Mouse (Mus musculus): Measurements from ENCODE around the gene Srpr.

Srpr gene

GRCm38 (mm10) chr9:35204421-35204820 lies 4.4 kb downstream of the Srpr start:
- H3K36me3 ChIP-seq (ENCODE audit: control insufficient read depth, insufficient read depth, low read length, poor library complexity, severe bottlenecking) = peaks cover 9% of the 10 kb centered on the region
- no peak for DNase-seq (ENCODE audit: low read depth, low spot score)
- H3K27me3 ChIP-seq (ENCODE audit: control insufficient read depth, insufficient read depth, low read length, poor library complexity, severe bottlenecking) = no peaks in the 10 kb centered on the region

GRCm38 (mm10) chr9:35210542-35211474 lies 10.8 kb downstream of the Srpr start, which contains the start of gene Foxred1:
Foxred1 (minus strand) TSS chr9:35211055.
- H3K36me3 ChIP-seq (ENCODE audit: control insufficient read depth, insufficient read depth, low read length, poor library complexity, severe bottlenecking) = peaks cover 10% of the 10 kb centered on the region

GRCm38 (mm10) chr9:35211573-35212511 lies 11.9 kb downstream of the Srpr start:
- no peak for DNase-seq (ENCODE audit: low read depth, low spot score)
- H3K36me3 ChIP-seq (ENCODE audit: control insufficient read depth, insufficient read depth, low read length, poor library complexity, severe bottlenecking) = peaks cover 8% of the 10 kb centered on the region

More at GRCm38 (mm10) chr9:35210542-35211474, 10.8 kb downstream of the Srpr start, which contains the start of gene Foxred1:
- no peaks in the 10 kb centered on the region for H3K27me3 ChIP-seq (ENCODE audit: control insufficient read depth, insufficient read depth, low read length, poor library complexity, severe bottlenecking)
- DNase-seq (ENCODE audit: low read depth, low spot score) = peak; percentile 100

GRCm38 (mm10) chr9:35217963-35218362 lies 18.0 kb downstream of the Srpr start:
- H3K36me3 ChIP-seq (ENCODE audit: control insufficient read depth, insufficient read depth, low read length, poor library complexity, severe bottlenecking) = peaks cover 4% of the 10 kb centered on the region; the same call in 1 of the 2 replicates
- DNase-seq (ENCODE audit: low read depth, low spot score) = no peak
- H3K27me3 ChIP-seq (ENCODE audit: control insufficient read depth, insufficient read depth, low read length, poor library complexity, severe bottlenecking) = no peaks in the 10 kb centered on the region

More at GRCm38 (mm10) chr9:35211573-35212511, 11.9 kb downstream of the Srpr start:
- no peaks in the 10 kb centered on the region for H3K27me3 ChIP-seq (ENCODE audit: control insufficient read depth, insufficient read depth, low read length, poor library complexity, severe bottlenecking)

DNA sequence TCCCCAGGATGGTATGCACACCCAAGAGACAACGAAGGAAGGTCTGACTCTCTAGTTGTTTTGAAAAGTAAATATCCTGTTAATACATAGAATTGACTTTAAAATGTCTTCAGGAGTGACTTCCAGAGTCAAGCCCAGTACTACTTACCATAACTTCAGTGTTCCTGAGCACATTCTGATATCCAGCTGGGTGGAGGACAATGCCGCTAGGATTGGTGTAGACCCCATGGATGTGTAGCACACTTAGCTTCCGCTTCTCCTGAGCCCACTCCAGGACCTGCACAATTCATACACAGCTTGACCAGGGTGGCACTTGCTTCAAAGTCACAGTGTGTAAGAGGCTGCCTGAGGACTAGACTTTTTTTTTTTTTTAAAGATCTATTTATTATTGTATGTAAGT lies 23.5 kb downstream of the Srpr start:
- H3K27me3 ChIP-seq (ENCODE audit: control insufficient read depth, insufficient read depth, low read length, poor library complexity, severe bottlenecking) = no peaks in the 10 kb centered on the region
- DNase-seq (ENCODE audit: low read depth, low spot score) = no peak
- no peaks in the 10 kb centered on the region for H3K36me3 ChIP-seq (ENCODE audit: control insufficient read depth, insufficient read depth, low read length, poor library complexity, severe bottlenecking)

DNA sequence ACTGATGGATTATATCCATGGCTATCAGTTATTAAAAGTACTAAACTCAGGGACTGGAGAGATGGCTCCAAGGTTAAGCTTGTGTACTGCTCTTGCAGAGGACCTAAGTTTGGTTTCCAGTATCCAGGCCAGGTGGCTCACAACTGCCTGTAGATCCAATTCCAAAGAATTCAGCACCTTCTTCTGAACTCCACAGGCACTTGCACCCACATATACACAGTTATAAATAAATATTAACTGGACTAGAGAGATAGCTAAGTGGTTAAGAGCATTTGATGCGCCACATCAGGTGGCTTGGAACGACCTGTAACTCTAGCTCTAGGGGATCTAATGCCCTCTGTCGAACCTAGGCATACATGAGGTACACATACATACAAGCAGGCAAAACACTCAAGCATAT lies 28.7 kb downstream of the Srpr start:
- no peak for DNase-seq (ENCODE audit: low read depth, low spot score)
- peaks cover 2% of the 10 kb centered on the region; the same call in 1 of the 2 replicates for H3K36me3 ChIP-seq (ENCODE audit: control insufficient read depth, insufficient read depth, low read length, poor library complexity, severe bottlenecking)
- no peaks in the 10 kb centered on the region for H3K27me3 ChIP-seq (ENCODE audit: control insufficient read depth, insufficient read depth, low read length, poor library complexity, severe bottlenecking)

- no peak for DNase-seq (ENCODE audit: low read depth, low spot score)
- no peaks in the 10 kb centered on the region for H3K27me3 ChIP-seq (ENCODE audit: control insufficient read depth, insufficient read depth, low read length, poor library complexity, severe bottlenecking)
- H3K36me3 ChIP-seq (ENCODE audit: control insufficient read depth, insufficient read depth, low read length, poor library complexity, severe bottlenecking) = peaks cover 7% of the 10 kb centered on the region; the same call in 1 of the 2 replicates
These were observed 36.0 kb downstream of the Srpr start for GRCm38 (mm10) chr9:35235996-35236395.

DNA sequence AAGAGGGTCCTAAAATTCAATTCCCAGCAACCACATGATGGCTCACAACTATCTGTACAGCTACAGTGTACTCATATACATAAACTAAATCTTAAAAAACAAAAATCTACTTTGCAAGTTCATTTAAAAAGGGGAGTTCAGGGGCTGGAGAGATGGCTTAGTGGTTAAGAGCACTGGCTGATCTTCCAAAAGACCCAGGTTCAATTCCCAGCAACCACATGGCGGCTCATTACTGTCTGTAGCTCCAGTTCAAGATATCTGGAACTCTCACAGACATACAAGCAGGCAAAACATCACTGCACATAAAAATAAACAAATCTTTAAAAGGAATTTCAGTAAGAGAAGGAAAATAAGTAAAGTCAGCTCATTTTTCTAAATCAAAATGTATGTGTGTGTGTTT lies 38.4 kb downstream of the Srpr start:
- Histone ChIP-seq H3K27me3 (ENCODE audit: control insufficient read depth, insufficient read depth, low read length, poor library complexity, severe bottlenecking) (no peaks in the 10 kb centered on the region), H3K36me3 (ENCODE audit: control insufficient read depth, insufficient read depth, low read length, poor library complexity, severe bottlenecking) (peaks cover 5% of the 10 kb centered on the region; the same call in 1 of the 2 replicates)
- no peak for DNase-seq (ENCODE audit: low read depth, low spot score)

DNA sequence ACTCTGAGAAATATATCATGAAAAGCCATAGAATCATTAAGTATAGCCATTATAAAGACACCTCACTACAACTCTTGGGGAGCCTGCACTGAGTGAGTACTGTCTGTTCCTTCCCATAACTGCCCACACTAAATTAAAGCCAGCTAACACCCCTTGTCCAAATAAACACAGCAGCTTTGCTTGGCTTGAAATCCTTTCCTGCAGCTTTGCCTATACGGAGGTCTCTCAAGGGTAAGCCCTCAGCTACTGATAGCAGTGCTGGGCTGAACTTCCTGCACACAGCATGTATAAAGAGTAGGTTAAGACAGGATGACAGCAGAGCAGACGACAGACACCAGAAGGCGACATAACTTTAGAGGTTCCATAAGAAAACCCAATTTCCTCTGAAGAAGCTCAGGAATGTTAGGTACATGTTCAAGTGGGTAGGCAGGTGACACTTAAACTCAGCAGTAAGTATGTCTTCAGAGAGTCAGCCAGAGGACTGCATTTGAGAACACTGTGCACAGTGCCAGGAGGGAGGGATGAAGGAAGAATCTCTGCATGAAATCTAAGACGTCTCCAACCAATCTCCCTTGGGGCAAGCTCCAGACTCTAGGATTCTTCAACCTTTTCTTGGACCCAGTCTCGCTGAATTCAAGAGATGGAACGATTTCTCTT lies 39.1 kb downstream of the Srpr start:
- Histone ChIP-seq H3K36me3 (ENCODE audit: control insufficient read depth, insufficient read depth, low read length, poor library complexity, severe bottlenecking) (peaks cover 5% of the 10 kb centered on the region; the same call in 1 of the 2 replicates), H3K27me3 (ENCODE audit: control insufficient read depth, insufficient read depth, low read length, poor library complexity, severe bottlenecking) (no peaks in the 10 kb centered on the region)
- DNase-seq (ENCODE audit: low read depth, low spot score) = no peak

GRCm38 (mm10) chr9:35239734-35240133 lies 39.8 kb downstream of the Srpr start:
- H3K27me3 ChIP-seq (ENCODE audit: control insufficient read depth, insufficient read depth, low read length, poor library complexity, severe bottlenecking) = no peaks in the 10 kb centered on the region
- DNase-seq (ENCODE audit: low read depth, low spot score) = peak; percentile 28

DNA sequence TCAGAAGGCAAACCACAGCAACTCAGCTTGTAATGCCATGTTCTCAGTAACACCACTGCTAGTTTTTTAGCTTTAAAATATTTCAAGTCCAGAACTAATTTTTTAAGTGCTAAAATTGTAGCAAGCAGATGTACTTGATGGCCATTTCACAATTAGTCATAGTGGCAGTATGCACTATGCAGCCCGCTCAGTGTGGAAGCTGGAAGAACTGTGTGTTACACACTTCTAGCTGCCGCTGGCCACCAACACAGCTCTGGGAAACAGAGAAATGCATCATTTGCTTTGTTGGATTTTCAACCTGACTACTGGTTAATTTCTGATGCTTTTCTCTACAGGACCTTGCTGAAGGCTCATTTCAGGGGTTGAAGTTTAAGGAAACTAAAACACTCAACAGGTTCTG lies 47.4 kb downstream of the Srpr start:
- no peak for DNase-seq (ENCODE audit: low read depth, low spot score)
- H3K36me3 ChIP-seq (ENCODE audit: control insufficient read depth, insufficient read depth, low read length, poor library complexity, severe bottlenecking) = no peaks in the 10 kb centered on the region
- H3K27me3 ChIP-seq (ENCODE audit: control insufficient read depth, insufficient read depth, low read length, poor library complexity, severe bottlenecking) = no peaks in the 10 kb centered on the region

More at GRCm38 (mm10) chr9:35239734-35240133, 39.8 kb downstream of the Srpr start:
- H3K36me3 ChIP-seq (ENCODE audit: control insufficient read depth, insufficient read depth, low read length, poor library complexity, severe bottlenecking) = no peaks in the 10 kb centered on the region

- Histone ChIP-seq H3K36me3 (ENCODE audit: control insufficient read depth, insufficient read depth, low read length, poor library complexity, severe bottlenecking) (no peaks in the 10 kb centered on the region), H3K27me3 (ENCODE audit: control insufficient read depth, insufficient read depth, low read length, poor library complexity, severe bottlenecking) (no peaks in the 10 kb centered on the region)
- no peak for DNase-seq (ENCODE audit: low read depth, low spot score)
These were observed 49.5 kb downstream of the Srpr start for GRCm38 (mm10) chr9:35249476-35249875.

GRCm38 (mm10) chr9:35257365-35257764 lies 57.4 kb downstream of the Srpr start:
- H3K36me3 ChIP-seq (ENCODE audit: control insufficient read depth, insufficient read depth, low read length, poor library complexity, severe bottlenecking) = 0 out of 2 replicates have a peak, but pooled peaks cover 3% of the 10 kb centered on the region
- no peak for DNase-seq (ENCODE audit: low read depth, low spot score)
- no peaks in the 10 kb centered on the region for H3K27me3 ChIP-seq (ENCODE audit: control insufficient read depth, insufficient read depth, low read length, poor library complexity, severe bottlenecking)

DNA sequence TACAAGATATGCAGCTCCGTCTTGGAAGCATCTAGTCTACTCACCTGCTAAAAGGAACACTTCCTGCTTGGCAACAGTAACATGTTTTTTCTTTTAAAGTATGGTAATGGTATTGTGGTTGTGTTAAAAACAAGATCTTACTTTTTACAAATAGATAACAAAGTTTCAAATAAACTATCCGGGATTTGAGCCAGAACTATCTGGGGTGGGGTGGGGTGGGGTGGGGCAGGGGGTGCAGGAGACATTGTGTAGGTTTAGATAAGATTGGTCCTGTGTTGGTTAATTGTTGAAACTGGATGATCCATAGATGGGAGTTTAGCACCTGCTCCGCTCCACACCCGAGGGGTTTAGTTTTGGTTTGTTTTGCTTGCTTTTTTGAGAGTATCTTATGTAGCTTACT lies 62.4 kb downstream of the Srpr start:
- Histone ChIP-seq H3K36me3 (ENCODE audit: control insufficient read depth, insufficient read depth, low read length, poor library complexity, severe bottlenecking) (0 out of 2 replicates have a peak, but pooled peaks cover 3% of the 10 kb centered on the region), H3K27me3 (ENCODE audit: control insufficient read depth, insufficient read depth, low read length, poor library complexity, severe bottlenecking) (no peaks in the 10 kb centered on the region)
- no peak for DNase-seq (ENCODE audit: low read depth, low spot score)
